Mouse (Mus musculus): ENCODE data around the gene Tbc1d9.

GRCm38 (mm10) chr8:83244151-83244550 lies 79.0 kb downstream of the Tbc1d9 start:
- TF ChIP-seq POLR2A (IDR thresholded peaks at IDR 0.05; ENCODE audit: borderline replicate concordance, extremely low read depth, insufficient read depth, insufficient read length, poor library complexity, severe bottlenecking): no peak
- TF ChIP-seq CTCF (IDR thresholded peaks at IDR 0.05; ENCODE audit: borderline replicate concordance, extremely low read depth, insufficient read depth, insufficient read length): no peak
